Mouse (Mus musculus) CH12.LX (cell line): ENCODE results near the gene Pacs1. TPM values are rescaled to one million over a fixed set of nuclear protein-coding genes. Genes with fewer than 3 reads are reported as not detected.

Experiments
- DNase-seq: peaks from one replicate; pipeline ENCODE4 v3.0.0-alpha.2; 2013; ENCODE audit errors: extremely low read depth
- H3K27ac ChIP-seq: 2 replicates; pipeline ENCODE4 v1.5.1; 2012; ENCODE audit warnings: low read depth, mild to moderate bottlenecking, control low read depth, moderate library complexity; ENCODE audit not compliant: insufficient read depth
- H3K27me3 ChIP-seq: replicated peaks from 2 replicates; pipeline ENCODE3; 2012; ENCODE audit warnings: inconsistent platforms
- H3K36me3 ChIP-seq, 2 experiments: replicated peaks in 1 of 2; 2 replicates each; pipeline versions ENCODE3 to v1.6.1; 2012; ENCODE audit warnings: inconsistent platforms in 1 of 2, low read length in 1 of 2, mild to moderate bottlenecking in 1 of 2, mixed read lengths in 1 of 2, moderate library complexity in 1 of 2; ENCODE audit not compliant: control insufficient read depth in 1 of 2, insufficient read depth in 1 of 2
- H3K4me1 ChIP-seq, 2 experiments: 2 replicates each; pipeline ENCODE4 v1.6.1; 2012; ENCODE audit warnings: inconsistent platforms in 1 of 2, moderate library complexity in 1 of 2; ENCODE audit not compliant: insufficient read depth in 2 of 2, control insufficient read depth in 1 of 2
- H3K4me2 ChIP-seq: 2 replicates; pipeline ENCODE4 v1.6.1; 2012; ENCODE audit warnings: low read depth, mild to moderate bottlenecking, control low read depth; ENCODE audit not compliant: poor library complexity, insufficient read depth, severe bottlenecking
- H3K4me3 ChIP-seq, 3 experiments: fragments of 150-350 bp in 1 of 3; sonication (generic) in 1 of 3; replicated peaks in 1 of 3; 2 replicates each; pipeline versions ENCODE3 to v1.5.1; 2011 to 2012; ENCODE audit warnings: low read depth in 2 of 3, low read length in 2 of 3, mild to moderate bottlenecking in 2 of 3, moderate library complexity in 2 of 3, control low read depth in 1 of 3, improper control_type of control experiment in 1 of 3, inconsistent platforms in 1 of 3, mixed read lengths in 1 of 3; ENCODE audit not compliant: poor library complexity in 1 of 3
- H3K79me2 ChIP-seq: replicated peaks from 2 replicates; pipeline ENCODE4 v1.6.1; 2012; ENCODE audit warnings: mild to moderate bottlenecking, moderate library complexity; ENCODE audit not compliant: control insufficient read depth, poor library complexity, insufficient read depth, severe bottlenecking; ENCODE audit errors: extremely low read depth
- H3K9ac ChIP-seq: 2 replicates; pipeline ENCODE4 v1.6.1; 2012; ENCODE audit warnings: low read depth, mild to moderate bottlenecking, control low read depth, moderate library complexity; ENCODE audit not compliant: insufficient read depth
- H3K9me3 ChIP-seq: replicated peaks from 2 replicates; pipeline ENCODE3; 2012; ENCODE audit warnings: low read length, inconsistent platforms, mixed read lengths
- CHD2 ChIP-seq: IDR thresholded peaks from 2 replicates; pipeline ENCODE4 v1.6.1; 2011; ENCODE audit warnings: low read length, improper control_type of control experiment
- E2F4 ChIP-seq: IDR thresholded peaks from 2 replicates; pipeline ENCODE4 v1.6.1; 2011; ENCODE audit warnings: low read depth, low read length, improper control_type of control experiment; ENCODE audit not compliant: insufficient replicate concordance
- ELF1 ChIP-seq: IDR thresholded peaks from 2 replicates; pipeline ENCODE4 v1.6.1; 2014; ENCODE audit warnings: low read depth, mild to moderate bottlenecking, inconsistent platforms, low read length, improper control_type of control experiment
- GABPA ChIP-seq: IDR thresholded peaks from 2 replicates; pipeline ENCODE4 v1.6.1; 2012; ENCODE audit warnings: low read depth, low read length, improper control_type of control experiment, inconsistent platforms; ENCODE audit not compliant: insufficient replicate concordance
- IRF4 ChIP-seq: IDR thresholded peaks from 2 replicates; pipeline ENCODE4 v1.6.1; 2014; ENCODE audit warnings: low read depth, mild to moderate bottlenecking, inconsistent platforms, low read length, improper control_type of control experiment
- JUND ChIP-seq: conservative IDR thresholded peaks from 2 replicates; pipeline ENCODE4 v1.6.1; 2011; ENCODE audit warnings: low read depth, low read length, improper control_type of control experiment
- MAX ChIP-seq: IDR thresholded peaks from 2 replicates; pipeline ENCODE4 v1.6.1; 2011; ENCODE audit warnings: low read length, improper control_type of control experiment
- MYC ChIP-seq: IDR thresholded peaks from 2 replicates; pipeline ENCODE4 v1.6.1; 2011; ENCODE audit warnings: low read depth, mild to moderate bottlenecking, improper control_type of control experiment, low read length
- NELFE ChIP-seq: IDR thresholded peaks from 2 replicates; pipeline ENCODE4 v1.6.1; 2011; ENCODE audit warnings: low read depth, low read length, improper control_type of control experiment
- POLR2AphosphoS2 ChIP-seq: IDR thresholded peaks from 2 replicates; pipeline ENCODE4 v1.6.1; 2011; ENCODE audit warnings: low read depth, low read length, improper control_type of control experiment
- RCOR1 ChIP-seq: conservative IDR thresholded peaks from 2 replicates; pipeline ENCODE4 v1.6.1; 2012; ENCODE audit warnings: low read depth, mild to moderate bottlenecking, inconsistent platforms, low read length, improper control_type of control experiment
- USF2 ChIP-seq: conservative IDR thresholded peaks from 2 replicates; pipeline ENCODE4 v1.6.1; 2011; ENCODE audit warnings: low read depth, low read length, improper control_type of control experiment
- ZKSCAN1 ChIP-seq: IDR thresholded peaks from 2 replicates; pipeline ENCODE4 v1.6.1; 2012; ENCODE audit warnings: low read depth, inconsistent platforms, low read length, improper control_type of control experiment, borderline replicate concordance
- ZMIZ1 ChIP-seq: IDR thresholded peaks from 2 replicates; pipeline ENCODE4 v1.6.1; 2012; ENCODE audit warnings: low read depth, mild to moderate bottlenecking, inconsistent platforms, low read length, improper control_type of control experiment
- ZNF384 ChIP-seq: IDR thresholded peaks from 2 replicates; pipeline ENCODE4 v1.6.1; 2012; ENCODE audit warnings: low read depth, low read length, improper control_type of control experiment, inconsistent platforms
- dilution Hi-C: fragments of 300-500 bp; cut with MboI; formaldehyde crosslinking; loops from 2 replicates; pipeline ENCODE4 v1.14.3; 2020; ENCODE audit warnings: low sequenced_read_pairs; ENCODE audit not compliant: extremely low pct_unique_long_range_greater_than_20kb, extremely low pct_ligation_motif_present
- in situ Hi-C: fragments of 300-500 bp; cut with MboI; formaldehyde crosslinking; loops from 3 replicates; pipeline ENCODE4 v1.14.3; 2019; ENCODE audit warnings: low sequenced_read_pairs, low pct_ligation_motif_present, low pct_unique_long_range_greater_than_20kb, mixed read lengths
- polyA plus RNA-seq: library from polyadenylated mRNA; unstranded; fragments of >175 nt; gene quantifications from 2 replicates; pipeline ENCODE4 v1.2.1, GENCODE M21; 2012; ENCODE audit warnings: low read depth; ENCODE audit not compliant: insufficient read length
- total RNA-seq, 2 experiments: library from RNA; depleted of rRNA; stranded (reverse); fragments of 300-350 nt in 1 of 2; fragments of >200 nt in 1 of 2; gene quantifications; 2 replicates each; pipeline ENCODE4 v1.2.3; 2012 to 2014

Pacs1 gene
- total and polyA plus RNA-seq, 3 experiments, result 2.4 to 14.4 (median 10.1) TPM

DNA sequence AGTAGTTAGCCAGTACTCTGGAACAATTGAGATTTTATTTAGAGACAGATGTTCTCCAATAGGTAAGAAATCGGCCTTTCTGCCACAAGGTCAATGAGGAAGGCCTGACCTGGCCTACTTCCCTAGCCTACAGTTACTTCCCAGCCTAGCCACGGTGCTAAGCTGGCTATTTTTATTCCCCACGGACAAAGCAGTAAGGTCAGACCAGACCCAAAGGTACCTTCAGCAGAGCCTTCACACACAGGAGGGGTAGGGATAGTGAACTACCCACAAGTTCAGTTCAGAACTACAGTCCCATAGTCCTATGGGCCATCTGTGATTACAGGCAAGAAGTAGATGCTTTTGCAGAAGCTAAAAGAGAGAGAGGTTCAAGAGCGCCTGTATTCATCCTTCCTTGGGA lies 997 bp upstream of the Pacs1 start:
- Histone ChIP-seq H3K9me3 (no peaks in the 10 kb centered on the region), H3K36me3 (peaks cover 39 to 54% of the 10 kb centered on the region in 2 experiments), H3K4me2 (0 out of 2 replicates have a peak overlapping the region, but pooled peaks have one; percentile 25), H3K9ac (peak overlapping the region; percentile 10; the same call in 1 of the 2 replicates), H3K79me2 (peaks cover 30% of the 10 kb centered on the region), H3K27me3 (no peaks in the 10 kb centered on the region), H3K4me3 (no peak overlapping the region), H3K4me1 (peaks cover 5 to 59% of the 10 kb centered on the region in 2 experiments; a peak in 3 of 4 replicates), H3K27ac (peak overlapping the region; percentile 73)
- no peak for DNase-seq
- TF ChIP-seq ZNF384 (no peak), RCOR1 (no peak), CHD2 (no peak), NELFE (no peak), GABPA (no peak), USF2 (no peak), ELF1 (no peak), ZKSCAN1 (no peak), POLR2AphosphoS2 (no peak), IRF4 (no peak), E2F4 (no peak)
- in situ Hi-C loops, result no loop called here
- dilution Hi-C loops, result no loop called here

DNA sequence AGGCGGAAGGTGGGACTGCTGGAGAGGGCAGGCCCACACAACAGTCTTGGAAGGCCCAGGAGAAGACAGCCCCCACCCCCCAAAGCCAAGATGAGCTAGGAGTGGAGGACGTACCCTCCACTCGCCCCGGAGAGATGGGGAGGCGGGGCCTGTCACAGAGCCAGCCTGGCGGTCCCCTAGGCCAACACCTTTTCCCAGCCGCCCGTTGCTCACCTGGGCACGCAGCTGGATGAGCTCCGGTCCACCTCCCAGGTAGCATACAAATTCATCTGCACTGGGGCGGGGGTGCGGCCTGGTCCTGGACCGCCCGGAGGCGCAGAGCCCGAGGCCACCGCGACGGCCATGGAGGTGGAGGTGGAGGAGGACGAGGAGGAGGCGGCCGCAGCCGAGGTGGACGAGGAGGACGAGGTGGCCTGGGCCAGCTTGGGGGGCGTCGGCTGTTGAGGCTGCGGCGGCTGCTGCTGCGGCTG lies 558 bp downstream of the Pacs1 start:
- H3K9ac ChIP-seq, result peak overlapping the region; percentile 78
- dilution Hi-C loops (no loop called here), in situ Hi-C loops (no loop called here)
- peaks cover 9 to 65% of the 10 kb centered on the region in 2 experiments; a peak in 3 of 4 replicates for H3K4me1 ChIP-seq
- peaks cover 36% of the 10 kb centered on the region for H3K79me2 ChIP-seq
- H3K9me3 ChIP-seq, result no peaks in the 10 kb centered on the region
- H3K36me3 ChIP-seq, result peaks cover 25 to 40% of the 10 kb centered on the region in 2 experiments
- DNase-seq, result no peak
- TF ChIP-seq JUND, result no peak
- no peak for TF ChIP-seq POLR2AphosphoS2
- no peak for TF ChIP-seq MAX
- TF ChIP-seq ZMIZ1, result no peak
- TF ChIP-seq MYC, result no peak
- peak overlapping the region; percentile 67 to 94 (median 67) for H3K4me3 ChIP-seq
- H3K27me3 ChIP-seq, result no peaks in the 10 kb centered on the region
- peak overlapping the region; percentile 64 for H3K4me2 ChIP-seq
- H3K27ac ChIP-seq, result peak overlapping the region; percentile 84
